Mouse (Mus musculus): ENCODE measurements around the gene 9230112D13Rik.

Gene 9230112D13Rik

GRCm38 (mm10) chr14:34501804-34502474 is 20.7 kb downstream of the 9230112D13Rik start:
- intact Hi-C loops (cut with DNase I), result no loop called here

GRCm38 (mm10) chr14:34501447-34501803 is 21.2 kb downstream of the 9230112D13Rik start:
- intact Hi-C loops (cut with DNase I), result no loop called here

DNA sequence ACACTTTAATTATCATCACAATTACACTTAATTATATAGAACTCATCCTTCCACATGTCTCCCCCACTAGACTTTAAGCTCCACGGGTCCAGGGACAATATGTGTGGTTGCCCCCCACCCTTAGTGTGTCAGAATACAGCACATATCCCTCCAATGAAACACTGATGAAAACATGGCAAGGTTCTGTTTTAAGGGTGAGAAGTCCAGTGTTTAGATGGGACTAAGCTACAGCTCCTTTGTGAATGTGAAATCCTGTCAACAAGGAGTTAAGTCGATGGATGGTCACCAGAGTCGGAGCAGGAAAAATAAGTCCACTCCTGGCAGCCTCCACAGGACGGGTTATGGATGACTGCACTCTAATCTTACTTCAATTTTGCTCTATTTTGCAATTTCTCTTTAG is 22.3 kb downstream of the 9230112D13Rik start:
- intact Hi-C loops (cut with DNase I), result no loop called here

DNA sequence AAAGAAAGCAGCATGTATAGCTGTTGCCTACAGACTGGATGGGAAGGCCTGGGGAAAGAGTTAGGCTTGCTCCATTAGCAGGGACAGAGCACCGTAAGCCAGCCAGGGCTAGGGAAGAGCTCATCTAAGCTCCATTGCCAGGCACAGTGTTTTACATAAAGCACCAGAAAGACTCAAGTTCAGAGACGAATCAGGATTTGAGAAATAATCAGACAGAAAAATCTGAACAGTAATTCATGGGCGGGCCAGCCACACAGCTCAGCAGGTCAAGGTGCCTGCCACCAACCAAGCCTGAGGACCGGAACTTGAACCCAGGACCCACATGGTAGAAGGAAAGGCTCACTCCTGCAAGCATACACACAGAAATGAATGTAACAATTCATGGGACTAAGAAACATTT is 22.9 kb downstream of the 9230112D13Rik start:
- intact Hi-C loops (cut with DNase I), result no loop called here

- intact Hi-C loops (cut with DNase I), result no loop called here
Measured at GRCm38 (mm10) chr14:34497346-34497745, 25.3 kb downstream of the 9230112D13Rik start.

DNA sequence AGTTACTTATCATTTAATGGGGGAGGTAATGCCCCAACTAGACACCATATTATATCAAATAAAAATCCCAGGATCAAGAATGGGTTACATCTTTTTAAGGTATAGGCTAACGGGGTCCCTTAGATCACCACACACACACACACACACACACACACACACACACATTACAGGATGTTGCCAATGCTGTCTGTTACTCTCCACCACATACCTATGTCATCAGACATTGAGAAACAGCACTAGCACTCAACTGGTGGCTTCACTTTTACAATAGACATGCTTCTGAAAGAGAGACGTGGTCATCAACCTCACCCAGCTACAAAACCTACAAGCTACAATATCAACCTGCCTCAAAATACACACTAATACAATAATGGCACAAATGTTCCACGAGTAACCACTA is 28.9 kb downstream of the 9230112D13Rik start:
- intact Hi-C loops (cut with DNase I), result no loop called here

GRCm38 (mm10) chr14:34492688-34493087 is 29.9 kb downstream of the 9230112D13Rik start:
- intact Hi-C loops (cut with DNase I), result no loop called here

DNA sequence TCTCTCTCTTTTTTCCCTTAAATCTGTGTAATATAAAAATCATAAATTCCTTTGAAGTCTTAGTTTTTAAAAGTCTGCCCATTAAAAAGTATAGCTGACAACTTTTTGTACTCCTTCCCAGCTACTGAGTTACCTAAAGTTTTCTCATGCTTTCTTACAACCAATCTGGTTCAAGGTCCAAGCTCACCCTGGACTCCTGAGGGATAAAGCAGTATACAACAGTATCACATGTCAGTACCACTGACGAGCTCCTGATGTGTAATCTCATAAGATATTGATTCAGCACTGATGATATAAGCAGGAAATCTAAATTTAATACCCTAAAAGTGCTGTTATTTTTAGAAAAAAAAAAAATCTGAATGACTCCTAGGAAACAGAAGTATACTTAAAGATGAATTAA is 31.6 kb downstream of the 9230112D13Rik start:
- intact Hi-C loops (cut with DNase I), result no loop called here

- intact Hi-C loops (cut with DNase I), result no loop called here
Measured at GRCm38 (mm10) chr14:34489928-34490327, 32.7 kb downstream of the 9230112D13Rik start.

- intact Hi-C loops (cut with DNase I), result no loop called here
Measured at GRCm38 (mm10) chr14:34486169-34486568, 36.4 kb downstream of the 9230112D13Rik start.

GRCm38 (mm10) chr14:34483469-34484341 is 38.9 kb downstream of the 9230112D13Rik start:
- intact Hi-C loops (cut with DNase I), result no loop called here

GRCm38 (mm10) chr14:34471591-34471990 is 51.0 kb downstream of the 9230112D13Rik start:
- intact Hi-C loops (cut with DNase I), result no loop called here

- intact Hi-C loops (cut with DNase I), result no loop called here
Measured at GRCm38 (mm10) chr14:34466291-34466690, 56.3 kb downstream of the 9230112D13Rik start.

Data from adrenal gland (tissue).